Mouse (Mus musculus) liver, embryonic 14.5 days (tissue): ENCODE measurements around the gene Grap2.

Source experiments
- CTCF ChIP-seq: IDR thresholded peaks from 2 replicates; pipeline ENCODE4 v1.5.1; 2016; ENCODE audit warnings: antibody characterized with exemption, low read depth, control low read depth
- EP300 ChIP-seq: IDR thresholded peaks from 2 replicates; pipeline ENCODE4 v1.6.1; 2016; ENCODE audit warnings: antibody characterized with exemption, low read depth

GRCm38 (mm10) chr15:80623171-80623837 lies 50.9 kb downstream of the Grap2 start:
- no peak for TF ChIP-seq CTCF
- peak; percentile 94 for TF ChIP-seq EP300
